Mouse (Mus musculus): ENCODE measurements around the gene Mrtfb. TPM values are rescaled to one million over a fixed set of nuclear protein-coding genes. Genes with fewer than 3 reads are reported as not detected.
A peak's percentile ranks its signal among the peaks of the same experiment; 100 is the strongest.

Mrtfb gene
- polyA plus RNA-seq, 1 experiment from 2014 or later: 26.2 TPM

GRCm38 (mm10) chr16:13405403-13405802 is 149.1 kb downstream of the Mrtfb start:
- no peak overlapping the region for H3K4me3 ChIP-seq (replicated peaks)
- no peaks in the 10 kb centered on the region for H3K27me3 ChIP-seq
- H3K27ac ChIP-seq (replicated peaks): no peak overlapping the region
- WGBS: 93% methylated on average over 2 of the region's 2 CpGs
- no peak overlapping the region for H3K9ac ChIP-seq
- no peaks in the 10 kb centered on the region for H3K4me1 ChIP-seq
- H3K9me3 ChIP-seq (replicated peaks): no peaks in the 10 kb centered on the region
- no peak overlapping the region for H3K4me2 ChIP-seq (replicated peaks)
- ATAC-seq (ENCODE audit: insufficient number of reproducible peaks, low FRiP score, low TSS enrichment, low read depth): no peak
- peaks cover 88% of the 10 kb centered on the region for H3K36me3 ChIP-seq

GRCm38 (mm10) chr16:13409530-13410163 is 153.4 kb downstream of the Mrtfb start:
- 74% methylated on average over 4 of the region's 4 CpGs for WGBS
- Histone ChIP-seq H3K9ac (no peak overlapping the region), H3K27ac (replicated peaks) (no peak overlapping the region), H3K27me3 (no peaks in the 10 kb centered on the region), H3K4me2 (replicated peaks) (no peak overlapping the region), H3K4me1 (no peaks in the 10 kb centered on the region), H3K36me3 (peaks cover 77% of the 10 kb centered on the region), H3K4me3 (replicated peaks) (no peak overlapping the region), H3K9me3 (replicated peaks) (no peaks in the 10 kb centered on the region)
- ATAC-seq (ENCODE audit: insufficient number of reproducible peaks, low FRiP score, low TSS enrichment, low read depth): peak; percentile 43; the same call in 1 of the 2 replicates

- H3K9ac ChIP-seq: no peak overlapping the region
- no peaks in the 10 kb centered on the region for H3K9me3 ChIP-seq (replicated peaks)
- ATAC-seq (ENCODE audit: insufficient number of reproducible peaks, low FRiP score, low TSS enrichment, low read depth): no peak
- H3K27ac ChIP-seq (replicated peaks): no peak overlapping the region
- H3K4me1 ChIP-seq: no peaks in the 10 kb centered on the region
- peaks cover 77% of the 10 kb centered on the region for H3K36me3 ChIP-seq
- H3K27me3 ChIP-seq: no peaks in the 10 kb centered on the region
- H3K4me3 ChIP-seq (replicated peaks): no peak overlapping the region
- WGBS: 93% methylated on average over 2 of the region's 2 CpGs
- no peak overlapping the region for H3K4me2 ChIP-seq (replicated peaks)
Observed at GRCm38 (mm10) chr16:13410760-13411159, 154.5 kb downstream of the Mrtfb start.

GRCm38 (mm10) chr16:13411531-13411930 is 155.2 kb downstream of the Mrtfb start:
- no peak for ATAC-seq (ENCODE audit: insufficient number of reproducible peaks, low FRiP score, low TSS enrichment, low read depth)
- Histone ChIP-seq H3K27ac (replicated peaks) (no peak overlapping the region), H3K9me3 (replicated peaks) (no peaks in the 10 kb centered on the region), H3K36me3 (peaks cover 71% of the 10 kb centered on the region), H3K27me3 (no peaks in the 10 kb centered on the region), H3K4me2 (replicated peaks) (no peak overlapping the region), H3K4me3 (replicated peaks) (no peak overlapping the region), H3K9ac (no peak overlapping the region), H3K4me1 (no peaks in the 10 kb centered on the region)
- 93% methylated on average over 4 of the region's 4 CpGs for WGBS

- no peak for ATAC-seq (ENCODE audit: insufficient number of reproducible peaks, low FRiP score, low TSS enrichment, low read depth)
- Histone ChIP-seq H3K9ac (no peak overlapping the region), H3K27ac (replicated peaks) (no peak overlapping the region), H3K27me3 (no peaks in the 10 kb centered on the region), H3K4me3 (replicated peaks) (no peak overlapping the region), H3K4me1 (no peaks in the 10 kb centered on the region), H3K36me3 (peaks cover 49% of the 10 kb centered on the region), H3K9me3 (replicated peaks) (no peaks in the 10 kb centered on the region), H3K4me2 (replicated peaks) (no peak overlapping the region)
- WGBS: 93% methylated on average over 7 of the region's 7 CpGs
Observed at GRCm38 (mm10) chr16:13414566-13414965, 158.3 kb downstream of the Mrtfb start.

GRCm38 (mm10) chr16:13414972-13415371 is 158.7 kb downstream of the Mrtfb start:
- Histone ChIP-seq H3K4me3 (replicated peaks) (no peak overlapping the region), H3K36me3 (peaks cover 45% of the 10 kb centered on the region)

GRCm38 (mm10) chr16:13415465-13415864 is 159.2 kb downstream of the Mrtfb start:
- no peak overlapping the region for H3K4me3 ChIP-seq (replicated peaks)
- H3K9ac ChIP-seq: no peak overlapping the region
- H3K36me3 ChIP-seq: peaks cover 40% of the 10 kb centered on the region
- no peak overlapping the region for H3K27ac ChIP-seq (replicated peaks)
- 97% methylated on average over 6 of the region's 6 CpGs for WGBS
- no peak overlapping the region for H3K4me2 ChIP-seq (replicated peaks)
- no peaks in the 10 kb centered on the region for H3K27me3 ChIP-seq
- no peak; the same call in 1 of the 2 replicates for ATAC-seq (ENCODE audit: insufficient number of reproducible peaks, low FRiP score, low TSS enrichment, low read depth)
- no peaks in the 10 kb centered on the region for H3K4me1 ChIP-seq
- H3K9me3 ChIP-seq (replicated peaks): no peaks in the 10 kb centered on the region

More at GRCm38 (mm10) chr16:13414972-13415371, 158.7 kb downstream of the Mrtfb start:
- H3K4me1 ChIP-seq: no peaks in the 10 kb centered on the region
- no peaks in the 10 kb centered on the region for H3K9me3 ChIP-seq (replicated peaks)
- H3K9ac ChIP-seq: no peak overlapping the region
- H3K27me3 ChIP-seq: no peaks in the 10 kb centered on the region
- H3K4me2 ChIP-seq (replicated peaks): no peak overlapping the region
- ATAC-seq (ENCODE audit: insufficient number of reproducible peaks, low FRiP score, low TSS enrichment, low read depth): no peak
- H3K27ac ChIP-seq (replicated peaks): no peak overlapping the region
- 58% methylated on average over 4 of the region's 4 CpGs for WGBS

GRCm38 (mm10) chr16:13416465-13416864 is 160.2 kb downstream of the Mrtfb start:
- WGBS: 81% methylated on average over 10 of the region's 10 CpGs
- ATAC-seq (ENCODE audit: insufficient number of reproducible peaks, low FRiP score, low TSS enrichment, low read depth): no peak
- H3K9ac ChIP-seq: no peak overlapping the region

GRCm38 (mm10) chr16:13417904-13418303 is 161.6 kb downstream of the Mrtfb start:
- Histone ChIP-seq H3K4me1 (no peaks in the 10 kb centered on the region), H3K4me3 (replicated peaks) (no peak overlapping the region), H3K9me3 (replicated peaks) (no peaks in the 10 kb centered on the region), H3K9ac (no peak overlapping the region), H3K36me3 (peaks cover 23% of the 10 kb centered on the region), H3K27ac (replicated peaks) (no peak overlapping the region), H3K27me3 (no peaks in the 10 kb centered on the region), H3K4me2 (replicated peaks) (no peak overlapping the region)
- WGBS: 75% methylated on average over 5 of the region's 5 CpGs
- ATAC-seq (ENCODE audit: insufficient number of reproducible peaks, low FRiP score, low TSS enrichment, low read depth): no peak

More at GRCm38 (mm10) chr16:13416465-13416864, 160.2 kb downstream of the Mrtfb start:
- Histone ChIP-seq H3K36me3 (peaks cover 30% of the 10 kb centered on the region), H3K4me1 (no peaks in the 10 kb centered on the region), H3K4me3 (replicated peaks) (no peak overlapping the region), H3K27me3 (no peaks in the 10 kb centered on the region), H3K9me3 (replicated peaks) (no peaks in the 10 kb centered on the region), H3K4me2 (replicated peaks) (no peak overlapping the region), H3K27ac (replicated peaks) (no peak overlapping the region)

- H3K27me3 ChIP-seq: no peaks in the 10 kb centered on the region
- no peak overlapping the region for H3K4me3 ChIP-seq (replicated peaks)
- 72% methylated on average over 2 of the region's 2 CpGs for WGBS
- no peaks in the 10 kb centered on the region for H3K4me1 ChIP-seq
- no peak for ATAC-seq (ENCODE audit: insufficient number of reproducible peaks, low FRiP score, low TSS enrichment, low read depth)
- H3K27ac ChIP-seq (replicated peaks): no peak overlapping the region
- no peaks in the 10 kb centered on the region for H3K9me3 ChIP-seq (replicated peaks)
- no peak overlapping the region for H3K9ac ChIP-seq
- H3K4me2 ChIP-seq (replicated peaks): no peak overlapping the region
- H3K36me3 ChIP-seq: peaks cover 10% of the 10 kb centered on the region; the same call in 1 of the 2 replicates
Observed at GRCm38 (mm10) chr16:13419752-13420151, 163.5 kb downstream of the Mrtfb start.

- no peak overlapping the region for H3K27ac ChIP-seq (replicated peaks)
- 93% methylated on average over 3 of the region's 3 CpGs for WGBS
- no peaks in the 10 kb centered on the region for H3K9me3 ChIP-seq (replicated peaks)
- no peaks in the 10 kb centered on the region for H3K27me3 ChIP-seq
- no peak for ATAC-seq (ENCODE audit: insufficient number of reproducible peaks, low FRiP score, low TSS enrichment, low read depth)
- no peaks in the 10 kb centered on the region for H3K36me3 ChIP-seq
- H3K9ac ChIP-seq: no peak overlapping the region
- H3K4me2 ChIP-seq (replicated peaks): no peak overlapping the region
- H3K4me1 ChIP-seq: no peaks in the 10 kb centered on the region
- no peak overlapping the region for H3K4me3 ChIP-seq (replicated peaks)
Observed at GRCm38 (mm10) chr16:13422522-13422921, 166.2 kb downstream of the Mrtfb start.
